Mouse (Mus musculus) embryonic facial prominence, embryonic 12.5 days (tissue): ENCODE data around the gene Ranbp6. TPM values are rescaled to one million over a fixed set of nuclear protein-coding genes. Genes with fewer than 3 reads are reported as not detected.

ENCODE experiments used
- ATAC-seq: fragments of 200-750 bp; cut with Nextera tagmentation; 2 replicates; pipeline ENCODE4 v1.8.0; 2017; ENCODE audit not compliant: insufficient number of reproducible peaks, insufficient read depth, low FRiP score, low TSS enrichment
- H3K27ac ChIP-seq: fragments of 300-500 bp; sonication (generic); 2 replicates; pipeline ENCODE4 v1.5.1; 2016; ENCODE audit warnings: mild to moderate bottlenecking
- H3K27me3 ChIP-seq: fragments of 300-500 bp; sonication (generic); 2 replicates; pipeline ENCODE4 v1.6.1; 2016; ENCODE audit warnings: mild to moderate bottlenecking, moderate library complexity
- H3K36me3 ChIP-seq: fragments of 300-500 bp; sonication (generic); 2 replicates; pipeline ENCODE4 v1.6.1; 2016; ENCODE audit warnings: mild to moderate bottlenecking
- H3K4me1 ChIP-seq: fragments of 300-500 bp; sonication (generic); 2 replicates; pipeline ENCODE4 v1.6.1; 2016
- H3K4me2 ChIP-seq: fragments of 300-500 bp; sonication (generic); replicated peaks from 2 replicates; pipeline ENCODE4 v1.6.1; 2016; ENCODE audit warnings: mild to moderate bottlenecking, moderate library complexity
- H3K4me3 ChIP-seq: fragments of 300-500 bp; sonication (generic); 2 replicates; pipeline ENCODE4 v1.5.1; 2016; ENCODE audit warnings: mild to moderate bottlenecking
- H3K9ac ChIP-seq: fragments of 300-500 bp; sonication (generic); 2 replicates; pipeline ENCODE4 v1.6.1; 2016; ENCODE audit warnings: mild to moderate bottlenecking, moderate library complexity
- H3K9me3 ChIP-seq: fragments of 300-500 bp; sonication (generic); 2 replicates; pipeline ENCODE4 v1.6.1; 2016; ENCODE audit warnings: mild to moderate bottlenecking, moderate library complexity
- WGBS: fragments of 180-500 bp; shearing (Covaris S2); methylation state at CpG from one replicate; pipeline ENCODE4 v1.1.7; 2016; 5-methylcytosine and 5-hydroxymethylcytosine counted together
- polyA plus RNA-seq: library from polyadenylated mRNA; unstranded; fragments of >200 nt; fragmentation: Nextera tagmentation; extraction: Ambion mirVana; gene quantifications from 2 replicates; pipeline ENCODE4 v1.2.1, GENCODE M21; 2016

Gene Ranbp6
- polyA plus RNA-seq, 1 experiment from 2014 or later, result 26.7 TPM

DNA sequence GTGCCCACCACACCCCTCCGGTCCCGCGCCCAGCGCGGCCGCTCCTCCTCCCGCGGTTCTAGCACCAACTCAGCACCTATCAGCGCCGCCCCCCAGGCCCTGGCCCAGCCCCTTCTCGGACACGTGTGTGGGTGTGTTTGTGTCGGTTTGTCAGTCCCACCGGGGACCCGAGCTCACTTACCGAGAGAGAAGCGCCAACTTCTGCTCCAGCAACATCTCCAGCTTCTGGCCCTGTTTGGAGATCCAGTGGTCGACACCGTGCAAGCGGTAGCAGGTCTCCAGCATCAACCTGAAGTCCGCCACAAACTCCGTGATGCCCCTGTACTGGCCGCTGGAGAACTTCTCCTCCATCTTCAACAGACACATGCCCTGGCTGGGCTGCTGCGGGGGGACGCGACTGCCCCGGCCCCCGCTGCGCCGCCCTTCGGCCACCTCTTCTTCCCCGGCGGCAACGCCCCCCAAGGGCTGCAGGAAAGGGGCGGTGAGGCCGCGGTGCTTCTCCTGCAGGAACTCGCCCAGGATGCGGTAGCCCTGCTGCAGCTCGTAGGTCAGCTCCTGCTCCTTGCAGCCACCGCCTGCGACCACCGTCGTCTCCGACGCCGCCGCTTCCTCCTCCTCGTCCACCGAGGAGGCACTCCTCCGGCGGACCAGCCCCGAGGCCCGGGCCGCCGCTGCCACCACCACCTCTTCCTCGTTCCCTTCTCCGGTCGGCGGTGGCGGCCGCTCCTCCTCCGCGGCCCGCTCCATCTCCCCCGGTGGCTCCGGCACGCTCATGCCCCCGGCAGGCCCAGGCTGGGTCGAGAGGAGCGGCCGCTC, 7.5 kb downstream of the Ranbp6 start:
- H3K27me3 ChIP-seq, result no peaks in the 10 kb centered on the region
- peaks cover 11% of the 10 kb centered on the region for H3K4me1 ChIP-seq
- peak overlapping the region; percentile 99 for H3K4me3 ChIP-seq
- H3K27ac ChIP-seq, result peak overlapping the region; percentile 94
- H3K9ac ChIP-seq, result peak overlapping the region; percentile 91
- peak; percentile 65 for ATAC-seq
- peaks cover 13% of the 10 kb centered on the region for H3K36me3 ChIP-seq
- H3K9me3 ChIP-seq, result no peaks in the 10 kb centered on the region
- WGBS, result under 1% methylated on average over 60 of the region's 72 CpGs
- H3K4me2 ChIP-seq, result peak overlapping the region; percentile 74

DNA sequence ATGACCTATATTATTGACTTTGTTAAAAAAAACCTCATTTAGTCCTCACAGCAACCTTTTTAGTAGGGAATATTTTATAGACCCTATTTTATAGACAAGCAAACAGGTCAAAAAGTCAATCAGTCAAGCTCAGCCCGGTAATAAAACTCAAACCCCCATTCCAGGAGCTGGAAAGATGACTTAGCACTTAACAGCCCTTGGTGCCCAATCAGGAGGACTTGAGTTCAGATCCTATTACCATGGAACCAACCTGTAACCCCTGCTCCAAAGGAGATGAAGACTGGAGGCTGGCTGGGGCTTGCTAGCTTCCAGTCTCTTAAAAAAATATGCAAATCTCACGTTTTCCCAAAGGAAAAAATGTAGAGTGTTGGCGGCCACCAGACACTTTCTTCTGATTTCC, 8.8 kb downstream of the Ranbp6 start:
- no peaks in the 10 kb centered on the region for H3K27me3 ChIP-seq
- no peak for ATAC-seq
- H3K27ac ChIP-seq, result no peak overlapping the region
- no peak overlapping the region for H3K9ac ChIP-seq
- H3K4me2 ChIP-seq, result peak overlapping the region; percentile 74
- H3K4me3 ChIP-seq, result peak overlapping the region; percentile 26
- H3K36me3 ChIP-seq, result no peaks in the 10 kb centered on the region
- H3K4me1 ChIP-seq, result peaks cover 7% of the 10 kb centered on the region
- 59% methylated on average over 3 of the region's 3 CpGs for WGBS
- no peaks in the 10 kb centered on the region for H3K9me3 ChIP-seq

DNA sequence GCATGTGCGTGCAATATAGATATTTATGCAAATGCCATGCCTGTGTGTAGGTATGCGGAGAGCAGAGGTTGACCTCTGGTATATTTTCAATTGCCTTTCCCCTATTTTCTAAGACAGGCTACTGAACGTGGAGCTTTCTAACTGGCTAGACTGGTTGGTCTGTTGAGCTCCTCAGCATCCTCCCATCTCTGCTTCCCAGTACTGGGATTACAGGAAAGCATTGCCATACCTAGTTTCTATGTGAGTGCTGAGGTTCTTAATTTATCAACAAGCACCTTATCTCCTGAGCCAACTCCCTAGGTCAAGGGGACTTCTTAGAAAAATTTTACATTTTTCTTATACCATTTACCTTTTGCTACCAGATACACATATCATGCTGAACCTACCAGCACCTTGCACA, 15.4 kb downstream of the Ranbp6 start:
- H3K4me3 ChIP-seq, result no peak overlapping the region
- H3K4me2 ChIP-seq, result no peak overlapping the region
- H3K4me1 ChIP-seq, result no peaks in the 10 kb centered on the region; the same call in 1 of the 2 replicates
- no peak overlapping the region for H3K9ac ChIP-seq
- no peaks in the 10 kb centered on the region for H3K9me3 ChIP-seq
- no peak for ATAC-seq
- WGBS, result 84% methylated on average over 3 of the region's 3 CpGs
- no peaks in the 10 kb centered on the region for H3K36me3 ChIP-seq
- H3K27ac ChIP-seq, result no peak overlapping the region
- H3K27me3 ChIP-seq, result no peaks in the 10 kb centered on the region

- H3K4me1 ChIP-seq, result no peaks in the 10 kb centered on the region; the same call in 1 of the 2 replicates
- peaks cover 5% of the 10 kb centered on the region; the same call in 1 of the 2 replicates for H3K36me3 ChIP-seq
- no peak overlapping the region for H3K4me3 ChIP-seq
- no peaks in the 10 kb centered on the region for H3K9me3 ChIP-seq
- no peak for ATAC-seq
- no peak overlapping the region for H3K4me2 ChIP-seq
- no peak overlapping the region for H3K9ac ChIP-seq
- H3K27ac ChIP-seq, result no peak overlapping the region
- no peaks in the 10 kb centered on the region for H3K27me3 ChIP-seq
Measured at GRCm38 (mm10) chr19:29787997-29788396, 24.8 kb downstream of the Ranbp6 start.

- Histone ChIP-seq H3K9me3 (no peaks in the 10 kb centered on the region), H3K9ac (no peak overlapping the region), H3K27ac (no peak overlapping the region), H3K4me1 (no peaks in the 10 kb centered on the region), H3K4me2 (no peak overlapping the region), H3K4me3 (no peak overlapping the region), H3K36me3 (peaks cover 5% of the 10 kb centered on the region; the same call in 1 of the 2 replicates), H3K27me3 (no peaks in the 10 kb centered on the region)
- no peak for ATAC-seq
- whole genome bisulfite sequencing, result 89% methylated on average over 2 of the region's 2 CpGs
Measured at GRCm38 (mm10) chr19:29782914-29783313, 29.9 kb downstream of the Ranbp6 start.

Other genes with a start within 250 kb of the Ranbp6 start
- gene Ermp1, start 164.6 kb downstream of the Ranbp6 start, polyA plus RNA-seq, result 23.5 and 23.9 TPM in 2 replicates
- 1.4 and 2.6 TPM in 2 replicates for gene Mlana, start 115.2 kb downstream of the Ranbp6 start, polyA plus RNA-seq
- gene 9930021J03Rik, start 7.0 kb downstream of the Ranbp6 start, polyA plus RNA-seq, result 8.4 TPM in 2 replicates
- gene Il33, start 112.1 kb upstream of the Ranbp6 start, polyA plus RNA-seq, result 1.3 and 1.6 TPM in 2 replicates
- not detected in 2 replicates for gene Trpd52l3, start 190.8 kb upstream of the Ranbp6 start, polyA plus RNA-seq
- gene Uhrf2, start 217.5 kb upstream of the Ranbp6 start, polyA plus RNA-seq, result 100.0 and 102 TPM in 2 replicates